Mouse (Mus musculus): Measurements from ENCODE around the gene Fbxw7. TPM values are rescaled to one million over a fixed set of nuclear protein-coding genes. Genes with fewer than 3 reads are reported as not detected.

Fbxw7 gene
- polyA plus RNA-seq, 1 experiment: 2.7 TPM

DNA sequence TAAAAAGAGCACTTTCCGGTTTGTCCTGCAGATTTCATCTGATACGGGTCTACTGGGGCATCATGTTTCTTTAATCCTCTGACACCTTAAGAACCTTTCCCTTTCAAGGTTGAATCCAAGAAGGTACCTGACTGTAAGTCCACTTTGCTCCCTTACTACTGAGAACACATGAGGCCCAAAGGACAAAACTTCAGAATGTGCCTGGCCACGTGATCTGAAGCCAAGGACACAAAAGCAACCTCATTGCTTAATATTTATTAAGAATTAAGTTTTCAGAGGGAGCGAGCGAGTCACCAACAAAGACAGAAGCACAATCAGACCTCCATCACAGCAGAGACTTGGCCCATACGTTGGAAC, 40.0 kb upstream of the Fbxw7 start:
- H3ac ChIP-seq (ENCODE audit: control insufficient read depth, insufficient read length, low read depth): no peak overlapping the region
- no peaks in the 10 kb centered on the region for H3K79me2 ChIP-seq (ENCODE audit: control insufficient read depth, insufficient read depth)
- TF ChIP-seq CTCF (IDR thresholded peaks at IDR 0.05; ENCODE audit: control insufficient read depth, insufficient read depth, insufficient read length) (no peak), MYOD1 (IDR thresholded peaks at IDR 0.05; ENCODE audit: control insufficient read depth, insufficient read length, low read depth) (no peak), MAX (IDR thresholded peaks at IDR 0.05) (no peak)
- no peaks in the 10 kb centered on the region for H3K36me3 ChIP-seq (ENCODE audit: control insufficient read depth, insufficient read depth)
- H3K79me3 ChIP-seq (ENCODE audit: low read depth): no peaks in the 10 kb centered on the region
- H3K4me3 ChIP-seq (ENCODE audit: insufficient read depth, poor library complexity, severe bottlenecking): no peak overlapping the region
- H3K27me3 ChIP-seq (ENCODE audit: control insufficient read depth, insufficient read depth, insufficient read length): peaks cover 4% of the 10 kb centered on the region

DNA sequence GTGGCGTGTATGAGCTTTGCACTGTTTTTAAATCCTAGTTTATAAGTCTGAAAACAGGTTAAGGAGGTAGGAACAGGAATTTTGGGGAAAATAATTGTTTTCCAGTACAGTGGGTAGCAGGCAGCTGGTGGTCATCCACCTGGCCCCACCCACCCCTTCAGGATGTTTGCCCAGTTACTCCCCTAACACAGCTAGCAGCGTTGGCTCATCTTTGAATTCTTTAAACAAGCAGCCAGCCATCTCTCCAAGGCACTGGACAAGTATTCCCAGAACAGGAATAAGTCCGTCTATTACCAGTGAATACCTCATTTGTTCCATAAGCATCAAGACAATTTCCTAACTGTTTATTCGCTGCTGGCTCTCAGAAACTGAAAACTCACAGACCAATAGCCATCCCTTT, 39.5 kb upstream of the Fbxw7 start:
- H3K27me3 ChIP-seq (ENCODE audit: control insufficient read depth, insufficient read depth, insufficient read length): peaks cover 4% of the 10 kb centered on the region
- no peaks in the 10 kb centered on the region for H3K79me3 ChIP-seq (ENCODE audit: low read depth)
- no peak for TF ChIP-seq USF1 (IDR thresholded peaks at IDR 0.05; ENCODE audit: low read depth)
- no peak overlapping the region for H3ac ChIP-seq (ENCODE audit: control insufficient read depth, insufficient read length, low read depth)
- H3K79me2 ChIP-seq (ENCODE audit: control insufficient read depth, insufficient read depth): no peaks in the 10 kb centered on the region
- no peaks in the 10 kb centered on the region for H3K36me3 ChIP-seq (ENCODE audit: control insufficient read depth, insufficient read depth)
- no peak overlapping the region for H3K4me3 ChIP-seq (ENCODE audit: insufficient read depth, poor library complexity, severe bottlenecking)

DNA sequence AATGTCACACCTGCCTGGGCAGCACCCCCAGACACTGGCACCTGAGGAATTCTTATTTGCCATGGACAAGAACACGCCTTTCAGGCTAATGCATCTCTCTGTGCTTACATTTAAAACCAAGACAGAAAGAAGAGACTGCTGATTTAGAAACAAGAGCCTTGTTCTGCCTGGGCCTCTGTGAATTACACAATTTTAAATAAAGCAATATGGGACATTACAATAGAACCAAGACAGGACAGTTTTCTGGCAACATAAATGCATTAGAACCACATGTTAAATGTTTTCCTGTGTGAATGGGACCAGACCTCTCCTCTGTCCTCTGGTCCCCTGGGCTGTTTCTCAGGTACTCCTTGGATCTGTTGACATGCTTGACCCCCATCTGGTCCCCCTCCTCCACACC, 39.0 kb upstream of the Fbxw7 start:
- Histone ChIP-seq H3K79me2 (ENCODE audit: control insufficient read depth, insufficient read depth) (no peaks in the 10 kb centered on the region), H3K36me3 (ENCODE audit: control insufficient read depth, insufficient read depth) (no peaks in the 10 kb centered on the region), H3K4me3 (ENCODE audit: insufficient read depth, poor library complexity, severe bottlenecking) (no peak overlapping the region), H3K79me3 (ENCODE audit: low read depth) (no peaks in the 10 kb centered on the region), H3K27me3 (ENCODE audit: control insufficient read depth, insufficient read depth, insufficient read length) (peaks cover 4% of the 10 kb centered on the region), H3ac (ENCODE audit: control insufficient read depth, insufficient read length, low read depth) (no peak overlapping the region)
- no peak for TF ChIP-seq MAX (IDR thresholded peaks at IDR 0.05)
- TF ChIP-seq FOSL1 (IDR thresholded peaks at IDR 0.05; ENCODE audit: insufficient read depth, low read length, poor library complexity, severe bottlenecking): no peak
- TF ChIP-seq USF1 (IDR thresholded peaks at IDR 0.05; ENCODE audit: low read depth): no peak
- no peak for TF ChIP-seq MYOD1 (IDR thresholded peaks at IDR 0.05; ENCODE audit: control insufficient read depth, insufficient read length, low read depth)
- TF ChIP-seq CEBPB (IDR thresholded peaks at IDR 0.05; ENCODE audit: low read depth): no peak
- no peak for TF ChIP-seq MYOG (IDR thresholded peaks at IDR 0.05; ENCODE audit: control insufficient read depth, extremely low read depth, insufficient read length)
- TF ChIP-seq CTCF (IDR thresholded peaks at IDR 0.05; ENCODE audit: control insufficient read depth, insufficient read depth, insufficient read length): no peak

GRCm38 (mm10) chr3:84787914-84788313, 27.2 kb upstream of the Fbxw7 start:
- no peak overlapping the region for H3ac ChIP-seq (ENCODE audit: control insufficient read depth, insufficient read length, low read depth)
- no peak for TF ChIP-seq MYOG (IDR thresholded peaks at IDR 0.05; ENCODE audit: control insufficient read depth, extremely low read depth, insufficient read length)
- no peak for TF ChIP-seq MYOD1 (IDR thresholded peaks at IDR 0.05; ENCODE audit: control insufficient read depth, insufficient read length, low read depth)
- no peak for TF ChIP-seq CEBPB (IDR thresholded peaks at IDR 0.05; ENCODE audit: low read depth)
- no peak for TF ChIP-seq USF1 (IDR thresholded peaks at IDR 0.05; ENCODE audit: low read depth)
- no peak for TF ChIP-seq CTCF (IDR thresholded peaks at IDR 0.05; ENCODE audit: control insufficient read depth, insufficient read depth, insufficient read length)
- H3K79me2 ChIP-seq (ENCODE audit: control insufficient read depth, insufficient read depth): no peaks in the 10 kb centered on the region
- peaks cover 4% of the 10 kb centered on the region for H3K27me3 ChIP-seq (ENCODE audit: control insufficient read depth, insufficient read depth, insufficient read length)
- H3K36me3 ChIP-seq (ENCODE audit: control insufficient read depth, insufficient read depth): no peaks in the 10 kb centered on the region
- no peak overlapping the region for H3K4me3 ChIP-seq (ENCODE audit: insufficient read depth, poor library complexity, severe bottlenecking)
- H3K79me3 ChIP-seq (ENCODE audit: low read depth): no peaks in the 10 kb centered on the region

DNA sequence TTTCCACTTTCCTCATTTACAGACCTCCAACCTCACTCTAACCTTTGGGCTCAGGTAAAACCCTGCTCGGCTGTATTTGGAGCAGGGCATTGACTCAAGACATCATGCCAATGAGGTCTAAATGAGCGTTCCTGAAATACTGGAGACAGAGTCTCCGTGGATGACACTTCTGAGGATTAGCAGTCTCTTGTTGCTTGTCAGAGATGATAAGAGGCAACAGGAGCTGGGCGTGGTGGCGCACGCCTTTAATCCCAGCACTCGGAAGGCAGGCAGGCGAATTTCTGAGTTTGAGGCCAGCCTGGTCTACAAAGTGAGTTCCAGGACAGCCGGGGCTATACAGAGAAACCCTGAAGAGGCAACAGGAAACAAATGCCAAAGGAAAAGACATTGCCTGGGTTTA, 11.0 kb upstream of the Fbxw7 start:
- H3ac ChIP-seq (ENCODE audit: control insufficient read depth, insufficient read length, low read depth): no peak overlapping the region
- H3K27me3 ChIP-seq (ENCODE audit: control insufficient read depth, insufficient read depth, insufficient read length): no peaks in the 10 kb centered on the region
- no peak overlapping the region for H3K4me3 ChIP-seq (ENCODE audit: insufficient read depth, poor library complexity, severe bottlenecking)
- TF ChIP-seq MAX (IDR thresholded peaks at IDR 0.05) (no peak), FOSL1 (IDR thresholded peaks at IDR 0.05; ENCODE audit: insufficient read depth, low read length, poor library complexity, severe bottlenecking) (no peak), MYOD1 (IDR thresholded peaks at IDR 0.05; ENCODE audit: control insufficient read depth, insufficient read length, low read depth) (no peak), USF1 (IDR thresholded peaks at IDR 0.05; ENCODE audit: low read depth) (no peak), CTCF (IDR thresholded peaks at IDR 0.05; ENCODE audit: control insufficient read depth, insufficient read depth, insufficient read length) (no peak), CEBPB (IDR thresholded peaks at IDR 0.05; ENCODE audit: low read depth) (no peak), MYOG (IDR thresholded peaks at IDR 0.05; ENCODE audit: control insufficient read depth, extremely low read depth, insufficient read length) (no peak)
- H3K79me3 ChIP-seq (ENCODE audit: low read depth): no peaks in the 10 kb centered on the region
- no peaks in the 10 kb centered on the region for H3K36me3 ChIP-seq (ENCODE audit: control insufficient read depth, insufficient read depth)
- H3K79me2 ChIP-seq (ENCODE audit: control insufficient read depth, insufficient read depth): no peaks in the 10 kb centered on the region

DNA sequence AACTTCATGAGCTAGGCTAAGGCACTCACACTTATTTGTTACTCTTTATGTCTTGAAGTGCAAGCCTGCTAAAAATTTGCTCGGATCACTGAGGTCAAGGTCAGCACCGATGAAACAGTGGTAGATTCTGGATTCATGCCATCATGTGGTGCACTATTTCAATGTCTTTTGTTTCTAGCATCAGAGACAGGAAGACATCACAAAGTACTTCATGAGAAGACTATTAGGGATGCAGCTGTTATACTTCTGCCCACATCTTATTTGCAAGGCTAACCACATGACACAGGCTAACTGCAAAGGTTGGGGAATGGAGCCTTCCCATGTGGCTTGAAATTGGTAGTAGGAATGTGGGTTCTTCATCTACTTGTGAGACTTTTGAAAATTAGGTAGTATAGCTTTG, 8.9 kb upstream of the Fbxw7 start:
- H3K79me2 ChIP-seq (ENCODE audit: control insufficient read depth, insufficient read depth): no peaks in the 10 kb centered on the region
- no peaks in the 10 kb centered on the region for H3K36me3 ChIP-seq (ENCODE audit: control insufficient read depth, insufficient read depth)
- no peak overlapping the region for H3K4me3 ChIP-seq (ENCODE audit: insufficient read depth, poor library complexity, severe bottlenecking)
- no peak overlapping the region for H3ac ChIP-seq (ENCODE audit: control insufficient read depth, insufficient read length, low read depth)
- H3K79me3 ChIP-seq (ENCODE audit: low read depth): no peaks in the 10 kb centered on the region
- no peaks in the 10 kb centered on the region for H3K27me3 ChIP-seq (ENCODE audit: control insufficient read depth, insufficient read depth, insufficient read length)
- no peak for TF ChIP-seq MYOG (IDR thresholded peaks at IDR 0.05; ENCODE audit: control insufficient read depth, extremely low read depth, insufficient read length)
- no peak for TF ChIP-seq MAX (IDR thresholded peaks at IDR 0.05)
- TF ChIP-seq MYOD1 (IDR thresholded peaks at IDR 0.05; ENCODE audit: control insufficient read depth, insufficient read length, low read depth): no peak
- TF ChIP-seq USF1 (IDR thresholded peaks at IDR 0.05; ENCODE audit: low read depth): no peak
- no peak for TF ChIP-seq CEBPB (IDR thresholded peaks at IDR 0.05; ENCODE audit: low read depth)
- no peak for TF ChIP-seq CTCF (IDR thresholded peaks at IDR 0.05; ENCODE audit: control insufficient read depth, insufficient read depth, insufficient read length)
- TF ChIP-seq FOSL1 (IDR thresholded peaks at IDR 0.05; ENCODE audit: insufficient read depth, low read length, poor library complexity, severe bottlenecking): no peak
